Mouse (Mus musculus) neutrophil, adult 5-6 weeks (primary cell): ENCODE measurements around the gene Snd1. TPM values are rescaled to one million over a fixed set of nuclear protein-coding genes. Genes with fewer than 3 reads are reported as not detected.

Experiments
- ATAC-seq: fragments of 151-379, 151-347 bp; 2 replicates; pipeline ENCODE4 v1.8.0; 2017; ENCODE audit warnings: mild to moderate bottlenecking, moderate TSS enrichment; ENCODE audit not compliant: insufficient number of reproducible peaks, poor library complexity, low FRiP score, severe bottlenecking; ENCODE audit errors: extremely low read depth
- total RNA-seq: library from RNA; stranded (forward); fragments of 200-1000 nt; gene quantifications from 2 replicates; pipeline ENCODE4 v1.2.3, GENCODE M21; 2017

Gene Snd1
- 44.2 and 47.9 TPM in 2 replicates for total RNA-seq

DNA sequence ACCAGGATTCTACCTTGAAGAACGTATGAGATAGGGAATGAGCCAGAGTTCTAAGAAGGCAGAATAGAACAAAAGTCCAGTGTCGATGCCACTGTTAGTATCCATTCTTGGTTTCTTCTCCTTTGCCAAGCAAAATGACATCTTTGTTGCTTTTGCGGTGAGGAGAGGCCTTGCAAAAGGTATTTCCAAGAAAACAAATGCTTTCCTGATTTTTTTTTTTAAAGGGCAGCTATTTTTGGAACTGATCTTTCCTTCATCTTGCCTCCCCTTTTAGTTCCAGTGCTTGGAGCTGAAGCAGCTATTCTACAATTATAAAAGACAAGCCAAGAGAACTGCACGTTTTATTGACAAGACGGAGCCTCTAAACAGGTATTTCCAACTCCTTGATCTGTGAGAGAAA, at the start of gene Snd1:
TSS of gene Snd1 (plus strand) at position 301 of the 400 bp plus-strand sequence.
- no peak for ATAC-seq

DNA sequence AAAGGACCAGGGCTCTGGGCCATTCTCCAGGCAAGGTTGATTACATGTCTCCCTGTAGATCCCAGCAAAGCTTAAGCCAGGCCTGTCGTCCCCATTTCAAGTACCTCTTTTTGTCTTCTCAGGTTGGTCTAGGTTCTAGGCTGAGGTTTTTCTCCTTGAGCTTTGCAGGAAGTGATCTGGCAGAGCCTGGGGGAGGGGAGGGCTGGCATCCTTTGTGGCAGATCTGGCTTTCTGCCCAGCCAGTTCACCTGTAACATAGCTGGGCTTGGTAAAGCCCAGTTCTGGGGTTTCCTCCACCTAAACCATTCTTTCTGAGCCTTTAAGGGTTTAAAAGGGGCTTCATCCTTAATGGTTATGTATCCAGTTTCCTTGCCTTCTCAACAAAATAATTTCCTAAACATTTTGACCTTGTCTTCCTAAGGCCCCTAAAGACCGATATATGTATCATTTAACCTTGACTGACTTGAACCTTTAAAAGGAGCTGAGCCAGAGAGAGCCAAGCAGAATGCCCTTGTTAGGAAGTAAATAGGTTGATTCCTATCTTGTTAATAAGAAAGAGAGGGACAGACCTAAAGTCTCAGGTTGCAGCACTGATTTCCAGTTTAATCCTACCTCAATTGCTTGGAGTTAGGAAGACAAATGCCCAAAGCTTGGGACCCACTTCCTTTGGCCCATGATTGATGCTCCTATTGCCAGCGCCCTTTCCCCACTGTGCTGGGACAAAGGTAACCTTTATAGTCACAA, 47.7 kb upstream of the Snd1 start, which contains the start of gene Fscn3:
TSS of gene Fscn3 (plus strand) at position 694 of the 744 bp plus-strand sequence.
- no peak for ATAC-seq

DNA sequence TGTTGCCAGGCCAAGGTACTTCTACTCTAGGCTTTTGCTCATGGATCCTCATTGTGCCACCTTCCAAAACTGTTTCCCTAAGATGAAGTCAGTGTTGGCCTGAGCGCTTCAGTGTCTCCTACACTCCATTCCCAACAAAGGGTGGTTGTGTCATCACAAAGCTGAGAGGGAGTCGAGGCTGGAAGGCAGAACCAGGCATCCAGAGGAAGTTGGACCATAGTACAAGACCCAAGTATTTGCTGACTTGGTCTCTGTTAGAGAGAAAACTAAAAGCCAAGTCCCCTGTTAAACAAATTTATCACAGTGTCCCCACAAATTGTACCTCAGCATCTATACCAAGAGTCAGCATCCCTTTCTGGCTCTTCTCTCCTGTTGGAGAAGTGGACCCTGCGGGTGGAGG, 46.6 kb upstream of the Snd1 start, which contains the start of gene Gcc1:
TSS of gene Gcc1 (minus strand) at position 101 of the 400 bp plus-strand sequence.
- no peak for ATAC-seq

DNA sequence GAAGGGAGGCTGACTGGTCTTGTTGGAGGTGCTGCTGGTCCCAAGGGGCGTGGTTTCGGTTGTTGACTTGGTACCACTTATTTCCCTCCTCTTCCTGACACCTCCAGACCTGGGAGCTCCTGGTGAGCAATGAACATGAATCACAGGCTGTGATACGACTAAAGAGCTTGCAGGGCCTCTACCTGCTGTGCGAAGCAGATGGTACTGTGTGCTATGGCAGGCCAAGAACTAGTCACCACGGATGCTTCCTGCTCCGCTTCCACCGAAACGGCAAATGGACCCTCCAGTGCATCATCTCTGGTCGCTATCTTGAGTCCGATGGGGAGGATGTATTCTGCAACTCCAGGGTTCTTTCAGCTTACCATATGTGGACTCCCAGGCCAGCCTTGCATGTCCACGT, 45.1 kb upstream of the Snd1 start:
- no peak for ATAC-seq

DNA sequence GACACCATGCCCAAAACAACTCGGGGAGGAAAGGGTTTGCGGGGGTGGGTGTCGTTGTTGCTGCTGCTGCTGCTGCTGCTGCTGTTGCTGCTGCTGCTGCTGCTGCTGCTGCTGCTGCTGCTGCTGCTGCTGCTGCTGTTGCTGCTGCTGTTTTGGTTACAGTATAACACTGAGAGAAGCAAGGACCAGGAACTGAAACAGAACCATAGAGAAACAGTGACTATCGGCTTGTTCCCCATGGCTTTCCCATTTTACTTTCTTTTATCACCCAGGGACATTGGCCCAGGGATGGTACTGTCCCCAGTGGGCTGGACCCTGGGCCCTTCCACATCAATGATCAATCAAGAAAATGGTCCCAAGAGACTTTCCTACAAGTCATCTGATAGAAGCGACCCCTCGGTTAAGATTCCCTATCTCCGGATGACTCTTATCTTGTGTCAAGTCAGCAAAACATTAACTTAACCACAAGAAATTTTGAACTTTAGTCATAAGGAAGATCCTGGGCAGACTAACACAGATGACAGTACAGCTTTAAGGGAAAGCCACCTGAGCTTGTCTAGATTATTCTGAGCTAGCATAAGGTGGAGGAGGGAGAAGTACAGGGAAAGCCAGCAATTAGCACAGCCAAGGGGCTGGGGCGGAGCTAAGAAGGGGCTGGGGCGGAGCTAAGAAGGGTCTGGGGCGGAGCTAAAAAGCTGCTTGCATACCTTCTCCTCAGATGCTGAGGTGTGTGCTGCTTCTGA, 44.0 kb upstream of the Snd1 start:
- no peak for ATAC-seq

DNA sequence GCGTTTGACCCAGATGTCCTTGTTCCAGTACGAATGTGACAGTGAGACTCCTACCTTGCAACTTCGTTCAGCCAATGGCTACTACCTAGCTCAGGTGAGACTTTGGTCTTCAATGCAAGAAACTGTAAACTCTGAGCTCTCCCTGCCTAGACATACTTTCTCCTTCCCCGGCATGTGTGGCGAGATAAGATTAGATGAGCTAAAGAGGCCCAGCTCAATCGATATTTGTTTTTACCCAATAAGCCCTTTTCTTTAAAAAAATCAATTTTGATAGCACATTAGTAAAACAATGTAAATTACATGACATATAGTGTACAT, 43.4 kb upstream of the Snd1 start:
- ATAC-seq, result no peak

DNA sequence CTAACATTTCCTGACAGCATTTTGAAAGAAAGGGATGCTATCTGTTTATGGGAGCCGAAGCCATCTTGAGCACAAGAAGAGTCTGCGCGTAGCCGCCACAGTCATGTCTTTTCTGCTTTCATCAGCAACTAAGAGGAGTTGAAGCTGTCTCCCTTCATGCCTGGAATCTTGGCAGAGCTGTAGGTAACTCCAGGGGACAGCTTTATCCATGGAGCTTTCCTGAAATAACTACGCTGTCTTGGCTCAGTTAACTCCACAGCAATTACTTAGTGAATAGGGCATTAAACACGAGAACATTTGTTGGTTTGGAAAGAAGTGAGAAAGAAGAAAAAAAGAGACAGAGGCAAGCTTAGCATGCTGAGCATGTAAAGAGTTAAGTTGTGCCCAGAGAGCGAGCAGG, 27.0 kb upstream of the Snd1 start:
- no peak for ATAC-seq

DNA sequence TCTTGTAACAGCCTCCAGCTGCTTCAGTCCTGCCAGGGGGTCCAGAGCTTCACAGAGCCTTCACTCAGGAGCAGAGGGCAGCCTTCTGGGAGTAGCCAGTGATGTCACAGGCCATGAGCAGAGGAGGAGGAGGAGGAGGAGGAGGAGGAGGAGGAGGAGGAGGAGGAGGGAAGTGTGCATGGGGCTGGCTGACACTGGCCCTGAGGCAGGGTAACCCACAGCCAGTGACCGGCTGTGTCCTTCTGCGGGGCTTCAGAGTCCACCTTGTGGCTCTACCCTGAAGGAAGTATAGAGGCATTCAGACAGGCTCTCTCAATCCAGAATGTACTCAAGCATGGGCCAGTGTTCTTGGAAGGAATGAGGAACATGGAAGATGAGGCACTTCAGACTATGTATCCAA, 25.7 kb upstream of the Snd1 start, which contains the start of gene Pax4:
TSS of gene Pax4 (minus strand) at position 101 of the 400 bp plus-strand sequence.
- ATAC-seq, result no peak

DNA sequence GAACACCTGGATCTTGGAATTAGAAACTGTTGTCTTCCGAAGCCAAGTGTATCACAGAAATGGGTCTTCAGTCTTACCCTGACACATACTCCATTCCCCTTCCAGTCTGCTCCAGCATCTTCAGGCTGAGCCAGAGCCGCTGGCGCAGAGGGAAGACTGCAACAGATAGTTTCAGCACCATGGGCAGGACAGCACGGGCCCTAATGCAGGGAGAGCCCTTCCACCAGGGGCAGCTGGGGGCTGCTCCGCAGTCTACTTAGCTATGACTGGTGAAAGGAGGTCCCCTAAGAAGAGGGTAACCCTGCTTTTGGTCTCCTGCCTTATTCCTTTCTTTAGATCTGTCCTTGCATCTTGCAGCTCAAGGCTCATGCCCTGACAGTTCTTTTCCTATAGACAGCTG, 24.5 kb upstream of the Snd1 start:
- ATAC-seq, result no peak

DNA sequence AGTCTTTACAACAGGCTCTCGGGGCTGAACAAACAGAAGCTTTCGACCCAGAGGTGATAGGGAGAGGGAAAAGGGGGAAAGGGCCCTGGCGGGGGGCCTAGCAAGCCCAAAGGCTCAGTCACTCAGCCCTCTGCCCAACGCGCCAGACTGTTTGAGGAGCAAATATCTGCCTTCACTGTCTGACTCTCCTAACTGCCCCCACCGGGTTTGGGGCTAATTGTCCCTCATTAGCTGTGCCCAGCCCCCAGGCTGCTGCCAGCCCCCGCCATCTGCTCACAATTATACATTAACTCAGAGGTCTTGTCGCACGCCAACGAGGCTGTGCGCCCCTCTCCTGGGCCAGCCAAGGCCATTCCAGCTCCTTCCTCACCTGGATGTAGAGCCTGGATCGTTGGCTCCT, 24.0 kb upstream of the Snd1 start:
- no peak for ATAC-seq

DNA sequence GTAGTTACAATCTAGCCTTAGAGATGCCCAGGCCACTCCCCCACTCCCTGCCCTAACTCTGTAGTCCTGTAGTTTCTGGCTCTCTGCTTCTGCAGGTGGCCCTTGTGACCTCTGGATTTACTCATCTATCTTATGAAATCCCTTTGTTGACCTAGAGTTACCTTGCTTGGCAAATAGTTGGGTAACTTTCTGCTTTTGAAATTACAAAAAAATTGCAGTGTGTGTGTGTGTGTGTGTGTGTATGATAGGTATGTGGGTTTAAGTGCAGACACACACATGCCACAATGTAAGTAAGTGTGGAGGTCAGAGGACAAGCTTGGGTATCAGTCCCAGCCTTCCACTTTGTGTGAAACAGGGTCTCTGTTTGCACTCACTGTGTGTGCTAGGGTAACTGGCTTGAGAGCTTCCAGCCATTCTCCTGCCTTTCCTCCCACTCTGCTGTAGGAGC, 15.7 kb upstream of the Snd1 start:
- no peak for ATAC-seq

DNA sequence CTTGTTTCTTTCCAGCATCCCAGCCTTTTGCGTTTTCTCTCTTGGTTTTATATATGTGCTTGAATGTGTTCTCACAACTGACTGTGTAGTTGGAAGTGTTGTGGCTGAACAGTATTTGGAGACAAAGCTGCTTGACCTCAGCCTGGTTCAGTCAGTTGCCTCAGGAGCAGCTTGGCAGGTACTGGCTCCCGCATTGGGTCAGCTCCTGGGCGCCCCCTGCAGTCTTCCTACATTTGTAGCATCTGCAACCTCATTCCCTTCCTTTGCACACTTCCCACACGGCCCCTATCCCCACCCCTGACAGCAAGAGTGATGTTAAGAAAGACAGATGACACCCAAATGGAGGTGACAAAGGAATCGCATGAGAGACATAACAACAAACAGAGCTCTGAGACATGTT, 14.4 kb upstream of the Snd1 start:
- peak; percentile 48; the same call in 1 of the 2 replicates for ATAC-seq

DNA sequence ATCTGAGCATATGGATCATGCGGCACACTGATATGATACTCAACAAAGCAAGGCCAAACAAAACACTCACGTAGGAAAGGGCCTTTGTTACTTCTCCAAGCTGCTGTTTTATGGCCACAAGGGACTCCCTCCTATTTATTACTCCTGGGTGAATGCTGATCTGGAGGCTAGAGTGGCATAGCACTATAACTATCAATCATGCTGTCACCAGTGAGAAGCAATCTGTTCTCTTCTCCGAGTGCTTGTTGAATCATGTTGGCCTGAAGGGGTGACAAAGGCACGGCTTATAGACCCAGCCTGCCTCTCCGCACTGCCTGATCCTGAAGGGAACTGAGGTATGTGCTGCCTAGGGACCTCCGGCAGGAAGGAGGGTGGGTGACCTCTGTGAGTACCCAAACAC, 10.3 kb upstream of the Snd1 start:
- no peak for ATAC-seq

DNA sequence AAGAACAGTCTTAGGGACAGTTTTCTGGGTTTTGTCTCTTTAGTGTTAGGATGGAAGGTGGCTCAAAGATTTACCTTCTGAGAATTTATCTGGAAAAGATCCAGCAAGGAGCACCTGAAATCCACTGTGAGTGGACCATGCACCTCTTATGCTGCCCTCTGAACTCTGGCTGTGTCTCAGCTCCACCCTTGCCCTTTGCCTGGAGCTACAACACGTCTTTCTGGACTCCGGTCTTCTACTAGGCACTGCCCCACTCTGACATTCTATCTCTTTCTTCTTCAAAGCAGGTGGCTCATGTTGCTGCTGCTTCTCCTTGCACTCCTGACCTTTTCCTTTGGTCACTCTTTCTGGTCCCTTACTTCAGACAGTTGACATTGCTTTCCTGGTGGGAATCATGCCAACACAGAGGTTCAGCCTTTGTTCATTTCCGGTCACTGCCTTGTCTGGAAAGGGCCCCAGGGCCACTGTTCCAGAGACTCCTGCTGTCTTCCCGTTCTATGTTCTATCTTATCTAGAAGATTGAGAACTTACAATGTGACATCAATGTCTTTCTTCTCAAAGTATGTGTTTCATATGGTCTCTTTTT, 4.8 kb upstream of the Snd1 start:
- no peak for ATAC-seq

DNA sequence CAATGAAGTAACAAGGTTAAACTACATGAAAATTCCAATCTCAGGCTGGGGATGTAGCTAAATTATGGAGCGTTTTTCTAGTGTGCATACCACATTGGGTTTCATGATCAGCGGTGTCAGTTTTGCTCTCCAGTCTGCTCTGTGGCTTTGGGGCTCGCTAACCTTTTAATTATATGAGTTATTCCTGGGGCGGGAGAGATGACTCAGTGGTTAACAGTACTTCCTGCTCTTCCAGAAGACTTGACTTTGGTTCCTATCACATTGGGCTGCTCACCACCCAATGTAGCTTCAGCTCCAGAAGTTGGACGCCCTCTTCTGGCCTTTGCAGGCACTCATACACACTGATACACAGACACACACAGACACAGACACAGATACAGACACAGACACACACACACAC, 4.3 kb upstream of the Snd1 start:
- ATAC-seq, result no peak

DNA sequence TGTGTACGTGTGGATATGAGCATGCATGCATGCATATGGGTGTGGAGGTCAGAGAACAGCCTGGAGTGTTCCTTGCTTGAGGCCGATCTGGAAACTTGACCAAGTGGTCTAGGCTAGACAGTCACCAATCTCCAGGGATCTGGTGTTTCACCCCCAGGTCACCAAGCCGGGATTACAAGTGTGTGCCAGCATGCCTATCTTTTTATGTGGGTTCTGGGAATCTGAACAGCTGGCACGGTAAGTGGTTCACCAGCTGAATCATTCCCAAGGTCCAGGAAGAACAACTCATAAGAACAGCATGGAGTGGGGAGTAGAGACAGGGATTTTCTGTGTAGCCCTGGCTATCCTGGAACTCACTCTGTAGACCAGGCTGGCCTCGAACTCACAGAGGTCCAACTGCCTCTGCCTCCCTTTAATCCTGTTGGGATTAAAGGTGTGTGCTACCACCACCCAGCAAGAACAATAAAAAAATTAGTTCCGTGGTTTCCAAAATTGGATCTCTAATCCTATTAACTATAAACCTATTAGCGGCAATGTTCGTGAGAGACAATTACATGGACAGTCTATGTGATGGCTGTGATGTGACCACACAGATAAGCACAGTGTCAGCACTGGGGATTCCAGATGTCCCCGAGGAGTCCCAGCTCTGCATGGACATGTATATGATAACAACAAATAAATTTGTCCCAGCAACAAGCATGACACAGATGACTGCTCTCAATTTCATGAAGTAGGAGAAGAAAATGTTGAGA, 3.5 kb upstream of the Snd1 start:
- no peak for ATAC-seq

DNA sequence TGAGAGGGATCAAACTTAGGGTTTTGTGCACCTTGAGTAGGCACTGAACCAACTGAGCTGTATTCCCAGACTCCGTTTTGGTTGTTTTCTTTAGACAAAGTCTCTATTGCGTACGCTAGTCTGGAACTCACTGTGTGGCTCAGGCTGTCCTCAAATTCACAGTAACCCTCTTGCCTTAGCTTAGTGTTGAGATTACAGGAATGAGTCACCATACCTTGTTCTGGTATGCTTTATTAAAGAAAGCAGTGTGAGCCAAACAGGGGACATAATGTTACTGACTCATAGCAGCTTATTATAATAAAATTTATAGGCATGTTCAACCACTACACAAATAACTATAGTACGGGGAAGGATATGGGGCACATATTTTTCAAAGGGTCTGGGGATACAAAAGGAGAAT, 728 bp upstream of the Snd1 start:
- ATAC-seq, result no peak

DNA sequence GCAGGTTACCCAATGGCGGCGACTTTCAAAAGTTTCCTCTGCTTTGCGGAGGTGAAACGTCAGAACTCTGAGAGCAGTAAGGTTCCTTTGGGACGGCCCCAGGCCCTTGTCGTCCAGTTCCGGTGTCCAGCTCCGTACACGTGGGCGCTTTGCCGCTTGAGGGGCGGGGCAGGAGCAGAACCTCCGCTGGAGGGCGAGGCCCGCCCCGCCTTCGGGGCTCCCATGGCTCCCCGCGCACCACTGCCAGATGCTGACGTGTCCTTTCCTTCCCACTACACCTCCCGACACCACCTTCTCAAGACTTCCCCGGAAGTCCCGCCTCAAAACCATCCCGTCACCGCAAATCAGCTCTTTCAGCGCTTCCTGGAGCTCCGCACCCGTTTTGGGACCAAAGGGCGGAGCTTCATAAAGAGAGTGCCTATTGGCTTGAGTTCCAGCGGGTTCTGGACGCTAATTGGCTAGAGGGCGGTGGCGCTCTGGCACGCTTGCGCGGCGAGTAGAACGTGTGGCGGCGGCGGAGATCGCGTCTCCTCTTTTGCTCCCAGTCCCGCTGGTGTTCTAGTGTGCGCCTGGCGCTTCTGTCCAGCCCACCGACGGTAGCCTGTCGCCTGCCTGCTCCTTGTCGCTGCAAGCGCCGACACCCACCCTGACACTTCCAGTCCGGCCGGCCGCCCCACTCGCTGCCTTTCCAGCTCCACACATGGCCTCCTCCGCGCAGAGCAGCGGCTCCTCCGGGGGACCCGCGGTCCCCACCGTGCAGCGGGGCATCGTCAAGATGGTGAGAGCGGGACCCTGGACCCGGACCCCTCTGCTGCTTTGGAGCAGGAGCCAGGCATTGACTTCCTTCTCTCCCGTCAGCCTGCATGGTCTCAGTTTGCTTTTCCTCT, 5.2 kb downstream of the Snd1 start:
- ATAC-seq, result peak; percentile 96
